Mouse (Mus musculus): Measurements from ENCODE around the gene Mgat1. TPM values are rescaled to one million over a fixed set of nuclear protein-coding genes. Genes with fewer than 3 reads are reported as not detected.

Mgat1 gene
- polyA plus RNA-seq, 1 experiment from 2014 or later, result 34.5 TPM

DNA sequence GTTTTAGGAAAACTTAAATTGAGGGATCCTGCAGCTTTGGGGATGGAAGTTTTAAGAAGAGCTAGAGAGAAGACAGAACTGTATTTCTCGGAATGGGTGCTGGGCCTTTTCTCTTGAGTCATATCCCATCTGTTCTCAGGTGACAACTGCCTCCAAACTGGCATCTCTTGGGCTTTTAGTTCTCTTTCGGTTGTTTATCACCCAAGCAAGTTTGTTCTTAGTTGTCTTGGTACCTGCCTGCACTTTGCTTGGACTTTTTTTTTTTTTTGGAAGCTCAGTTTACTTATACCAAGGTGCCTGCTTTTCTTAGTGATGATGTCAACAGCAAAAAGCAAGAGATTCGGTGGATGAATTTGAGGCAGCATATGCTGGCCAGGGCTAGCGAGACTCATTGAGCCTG lies 2.5 kb downstream of the Mgat1 start:
- no peak overlapping the region for H3K4me3 ChIP-seq (ENCODE audit: low read length)
- H3K4me2 ChIP-seq (ENCODE audit: low read length), result no peak overlapping the region
- H3K9me3 ChIP-seq (ENCODE audit: control insufficient read depth, low read length), result no peaks in the 10 kb centered on the region
- no peak for ATAC-seq
- no peak overlapping the region for H3K27ac ChIP-seq (ENCODE audit: low read depth, low read length)
- H3K27me3 ChIP-seq (replicated peaks; ENCODE audit: control insufficient read depth, insufficient read depth, low read length), result no peaks in the 10 kb centered on the region
- H3K9ac ChIP-seq (ENCODE audit: low read depth, low read length), result no peak overlapping the region
- WGBS, result 91% methylated on average over 4 of the region's 4 CpGs
- H3K4me1 ChIP-seq (ENCODE audit: control insufficient read depth, insufficient read depth, low read depth, low read length), result peaks cover 53% of the 10 kb centered on the region
- H3K36me3 ChIP-seq (ENCODE audit: control insufficient read depth, insufficient read depth, low read length), result no peaks in the 10 kb centered on the region

DNA sequence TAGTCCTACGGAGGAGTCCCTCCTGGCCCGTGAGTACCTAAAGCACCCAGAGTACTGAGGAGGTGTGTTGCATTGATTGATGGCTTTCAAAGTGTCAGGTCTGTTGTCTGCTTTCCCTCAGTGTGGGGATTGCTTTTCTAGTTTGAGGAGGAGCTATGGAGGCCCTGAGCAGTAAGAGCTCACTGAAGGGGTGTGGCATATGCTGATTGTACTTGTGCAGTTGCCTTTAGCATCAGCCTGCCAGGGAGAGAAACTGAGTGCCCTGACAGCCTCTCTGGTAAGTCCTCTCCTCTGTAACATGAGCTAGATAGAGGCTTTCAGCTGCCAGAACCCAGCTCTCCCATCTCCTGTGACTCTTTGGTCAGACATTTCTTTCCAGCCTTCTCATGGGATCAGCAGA lies 3.3 kb downstream of the Mgat1 start:
- 65% methylated on average over 2 of the region's 2 CpGs for WGBS
- Histone ChIP-seq H3K9ac (ENCODE audit: low read depth, low read length) (no peak overlapping the region; the same call in 1 of the 2 replicates), H3K27me3 (replicated peaks; ENCODE audit: control insufficient read depth, insufficient read depth, low read length) (no peaks in the 10 kb centered on the region), H3K4me2 (ENCODE audit: low read length) (no peak overlapping the region), H3K9me3 (ENCODE audit: control insufficient read depth, low read length) (no peaks in the 10 kb centered on the region), H3K4me1 (ENCODE audit: control insufficient read depth, insufficient read depth, low read depth, low read length) (peaks cover 53% of the 10 kb centered on the region), H3K4me3 (ENCODE audit: low read length) (no peak overlapping the region), H3K36me3 (ENCODE audit: control insufficient read depth, insufficient read depth, low read length) (no peaks in the 10 kb centered on the region), H3K27ac (ENCODE audit: low read depth, low read length) (no peak overlapping the region)
- ATAC-seq, result no peak

- Histone ChIP-seq H3K36me3 (ENCODE audit: control insufficient read depth, insufficient read depth, low read length) (no peaks in the 10 kb centered on the region), H3K4me3 (ENCODE audit: low read length) (no peak overlapping the region), H3K27me3 (replicated peaks; ENCODE audit: control insufficient read depth, insufficient read depth, low read length) (no peaks in the 10 kb centered on the region), H3K9ac (ENCODE audit: low read depth, low read length) (no peak overlapping the region), H3K4me2 (ENCODE audit: low read length) (no peak overlapping the region), H3K4me1 (ENCODE audit: control insufficient read depth, insufficient read depth, low read depth, low read length) (peaks cover 49% of the 10 kb centered on the region), H3K9me3 (ENCODE audit: control insufficient read depth, low read length) (no peaks in the 10 kb centered on the region), H3K27ac (ENCODE audit: low read depth, low read length) (no peak overlapping the region)
- WGBS, result 45% methylated on average over 6 of the region's 6 CpGs
- ATAC-seq, result no peak
Measured at GRCm38 (mm10) chr11:49248226-49248973, 4.4 kb downstream of the Mgat1 start.

GRCm38 (mm10) chr11:49248974-49249700 lies 5.1 kb downstream of the Mgat1 start:
- Histone ChIP-seq H3K4me2 (ENCODE audit: low read length) (no peak overlapping the region), H3K4me3 (ENCODE audit: low read length) (no peak overlapping the region), H3K27ac (ENCODE audit: low read depth, low read length) (no peak overlapping the region), H3K9me3 (ENCODE audit: control insufficient read depth, low read length) (no peaks in the 10 kb centered on the region), H3K4me1 (ENCODE audit: control insufficient read depth, insufficient read depth, low read depth, low read length) (peaks cover 49% of the 10 kb centered on the region), H3K9ac (ENCODE audit: low read depth, low read length) (no peak overlapping the region), H3K27me3 (replicated peaks; ENCODE audit: control insufficient read depth, insufficient read depth, low read length) (no peaks in the 10 kb centered on the region), H3K36me3 (ENCODE audit: control insufficient read depth, insufficient read depth, low read length) (no peaks in the 10 kb centered on the region)
- WGBS, result 69% methylated on average over 6 of the region's 6 CpGs
- ATAC-seq, result no peak

DNA sequence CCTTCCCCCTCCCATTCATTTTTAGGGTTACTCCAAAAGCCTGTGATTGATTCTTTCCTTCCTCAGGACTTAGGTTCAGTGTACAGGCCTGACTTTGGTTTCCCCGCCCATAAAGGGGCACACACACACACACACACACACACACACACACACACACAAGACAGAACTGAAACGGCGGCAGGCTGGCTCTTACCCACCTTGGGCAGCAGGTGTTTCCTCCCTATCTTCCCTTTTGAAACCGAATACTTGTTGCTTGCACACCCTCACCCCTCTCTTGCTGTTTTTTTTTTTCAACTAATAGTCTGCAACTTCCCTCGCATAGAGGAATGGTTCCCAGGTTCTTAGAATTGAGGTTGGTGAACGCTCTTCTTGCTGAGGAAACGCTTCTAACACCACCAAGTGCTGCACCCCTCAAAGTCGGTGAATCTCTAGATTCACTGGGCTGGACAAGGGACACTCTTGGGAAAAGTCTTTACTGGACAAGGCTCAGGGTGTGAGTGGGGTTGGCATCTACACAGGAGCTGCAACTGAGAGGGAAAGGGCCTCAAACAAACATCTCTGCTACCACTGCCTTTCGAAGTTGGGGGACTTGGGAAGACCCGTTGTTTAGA lies 5.9 kb downstream of the Mgat1 start:
- 31% methylated on average over 10 of the region's 10 CpGs for WGBS
- Histone ChIP-seq H3K9me3 (ENCODE audit: control insufficient read depth, low read length) (no peaks in the 10 kb centered on the region), H3K4me1 (ENCODE audit: control insufficient read depth, insufficient read depth, low read depth, low read length) (peaks cover 45% of the 10 kb centered on the region), H3K27me3 (replicated peaks; ENCODE audit: control insufficient read depth, insufficient read depth, low read length) (no peaks in the 10 kb centered on the region), H3K4me2 (ENCODE audit: low read length) (peak overlapping the region; percentile 90), H3K36me3 (ENCODE audit: control insufficient read depth, insufficient read depth, low read length) (no peaks in the 10 kb centered on the region), H3K27ac (ENCODE audit: low read depth, low read length) (peak overlapping the region; percentile 78), H3K4me3 (ENCODE audit: low read length) (peak overlapping the region; percentile 67), H3K9ac (ENCODE audit: low read depth, low read length) (peak overlapping the region; percentile 86)
- ATAC-seq, result no peak; the same call in 1 of the 2 replicates

- H3K27me3 ChIP-seq (replicated peaks; ENCODE audit: control insufficient read depth, insufficient read depth, low read length), result no peaks in the 10 kb centered on the region
- H3K36me3 ChIP-seq (ENCODE audit: control insufficient read depth, insufficient read depth, low read length), result no peaks in the 10 kb centered on the region
- H3K4me3 ChIP-seq (ENCODE audit: low read length), result peak overlapping the region; percentile 67
- WGBS, result 2% methylated on average over 44 of the region's 45 CpGs
- H3K9ac ChIP-seq (ENCODE audit: low read depth, low read length), result peak overlapping the region; percentile 86
- peak overlapping the region; percentile 90 for H3K4me2 ChIP-seq (ENCODE audit: low read length)
- H3K27ac ChIP-seq (ENCODE audit: low read depth, low read length), result peak overlapping the region; percentile 78
- peak; percentile 92 for ATAC-seq
- H3K9me3 ChIP-seq (ENCODE audit: control insufficient read depth, low read length), result no peaks in the 10 kb centered on the region
- H3K4me1 ChIP-seq (ENCODE audit: control insufficient read depth, insufficient read depth, low read depth, low read length), result peaks cover 37% of the 10 kb centered on the region
Measured at GRCm38 (mm10) chr11:49250422-49251379, 6.7 kb downstream of the Mgat1 start.

GRCm38 (mm10) chr11:49251380-49251761 lies 7.4 kb downstream of the Mgat1 start:
- H3K27me3 ChIP-seq (replicated peaks; ENCODE audit: control insufficient read depth, insufficient read depth, low read length), result no peaks in the 10 kb centered on the region
- 76% methylated on average over 7 of the region's 7 CpGs for WGBS

GRCm38 (mm10) chr11:49252048-49252447 lies 8.1 kb downstream of the Mgat1 start:
- Histone ChIP-seq H3K9ac (ENCODE audit: low read depth, low read length) (no peak overlapping the region), H3K4me3 (ENCODE audit: low read length) (no peak overlapping the region), H3K4me1 (ENCODE audit: control insufficient read depth, insufficient read depth, low read depth, low read length) (peaks cover 26% of the 10 kb centered on the region), H3K9me3 (ENCODE audit: control insufficient read depth, low read length) (no peaks in the 10 kb centered on the region), H3K27ac (ENCODE audit: low read depth, low read length) (no peak overlapping the region), H3K36me3 (ENCODE audit: control insufficient read depth, insufficient read depth, low read length) (no peaks in the 10 kb centered on the region), H3K27me3 (replicated peaks; ENCODE audit: control insufficient read depth, insufficient read depth, low read length) (no peaks in the 10 kb centered on the region), H3K4me2 (ENCODE audit: low read length) (no peak overlapping the region)
- WGBS, result 85% methylated on average over 5 of the region's 5 CpGs
- ATAC-seq, result no peak

More at GRCm38 (mm10) chr11:49251380-49251761, 7.4 kb downstream of the Mgat1 start:
- Histone ChIP-seq H3K4me2 (ENCODE audit: low read length) (peak overlapping the region; percentile 90), H3K4me1 (ENCODE audit: control insufficient read depth, insufficient read depth, low read depth, low read length) (peaks cover 32% of the 10 kb centered on the region), H3K9me3 (ENCODE audit: control insufficient read depth, low read length) (no peaks in the 10 kb centered on the region), H3K27ac (ENCODE audit: low read depth, low read length) (no peak overlapping the region), H3K9ac (ENCODE audit: low read depth, low read length) (no peak overlapping the region), H3K36me3 (ENCODE audit: control insufficient read depth, insufficient read depth, low read length) (no peaks in the 10 kb centered on the region), H3K4me3 (ENCODE audit: low read length) (peak overlapping the region; percentile 67)
- no peak for ATAC-seq

Data from hindbrain, embryonic 16.5 days (tissue).